In the genomic region with DNA sequence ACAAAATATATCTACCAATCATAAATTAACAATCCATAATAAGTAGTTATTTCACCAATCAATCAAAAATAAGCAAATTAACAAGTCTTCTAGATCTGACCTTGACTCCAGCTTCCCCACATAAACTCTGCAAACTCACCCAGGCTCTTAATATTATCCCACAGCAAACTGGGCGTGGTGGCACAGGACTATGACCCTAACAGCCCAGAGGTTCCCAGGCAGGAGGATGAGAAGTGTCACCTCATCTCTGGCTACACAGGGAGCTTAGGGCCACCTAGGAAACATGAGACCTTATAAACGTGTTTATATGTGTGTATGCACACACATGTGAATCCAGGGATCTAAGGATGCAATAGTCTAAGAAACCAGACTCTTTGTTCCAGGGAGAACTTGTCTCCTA, we compare ENCODE assay signal across 26 mouse cellular contexts.
"Had no signal": no experiment of that assay in that cellular context is flagged by ENCODE, and none has a peak within 500 bp of the region (broad histone marks: within the 10 kb centered on the region; RNA-seq: fewer than 3 reads in every experiment).

No protein-coding gene starts in this region.

- H3K27me3 ChIP-seq: embryonic facial prominence, embryonic 12.5 days; embryonic facial prominence, embryonic 13.5 days; embryonic facial prominence, embryonic 15.5 days; forebrain, embryonic 13.5 days had no signal

- H3K9ac ChIP-seq: embryonic facial prominence, embryonic 12.5 days; embryonic facial prominence, embryonic 13.5 days; embryonic facial prominence, embryonic 15.5 days; forebrain, embryonic 13.5 days; forebrain, postnatal 0 days had no signal

- H3K4me3 ChIP-seq: embryonic facial prominence, embryonic 10.5 days; embryonic facial prominence, embryonic 12.5 days; embryonic facial prominence, embryonic 13.5 days; embryonic facial prominence, embryonic 15.5 days; erythroblast, embryonic 14.5 days; forebrain, embryonic 10.5 days; forebrain, embryonic 13.5 days; gastrocnemius, adult 2 months; heart, adult 2 months had no signal

- ATAC-seq: forebrain, embryonic 13.5 days; forebrain, embryonic 14.5 days; forebrain, embryonic 16.5 days; forebrain, postnatal 0 days had no signal

- H3K9me3 ChIP-seq: embryonic facial prominence, embryonic 12.5 days; embryonic facial prominence, embryonic 13.5 days; embryonic facial prominence, embryonic 15.5 days; forebrain, embryonic 10.5 days; forebrain, embryonic 13.5 days had no signal

- H3K36me3 ChIP-seq: embryonic facial prominence, embryonic 10.5 days; embryonic facial prominence, embryonic 12.5 days; embryonic facial prominence, embryonic 13.5 days; embryonic facial prominence, embryonic 15.5 days; forebrain, embryonic 10.5 days had no signal

- H3K27ac ChIP-seq: embryonic facial prominence, embryonic 10.5 days; embryonic facial prominence, embryonic 12.5 days; embryonic facial prominence, embryonic 13.5 days; embryonic facial prominence, embryonic 15.5 days; forebrain, embryonic 10.5 days; forebrain, embryonic 13.5 days; gastrocnemius, adult 2 months; heart, adult 2 months had no signal

- H3K4me1 ChIP-seq: embryonic facial prominence, embryonic 10.5 days; embryonic facial prominence, embryonic 12.5 days; embryonic facial prominence, embryonic 13.5 days; embryonic facial prominence, embryonic 15.5 days; forebrain, embryonic 10.5 days; forebrain, embryonic 13.5 days had no signal

- DNase-seq: cerebellum, adult 2 months; cerebellum, adult 8-10 months; cerebellum, adult 9-10 months; cerebellum, adult 9-11 months; cerebellum, postnatal 10 days; cerebellum, postnatal 14 days; cerebellum, postnatal 25 days; cerebellum, postnatal 36 days; embryo, embryonic 11 days; forebrain, postnatal 0 days; gastrocnemius, adult 2 months; gastrocnemius, postnatal 10 days; gastrocnemius, postnatal 14 days; gastrocnemius, postnatal 25 days; gastrocnemius, postnatal 36 days; heart, adult 18-20 months; heart, adult 2 months had no signal

- H3K4me2 ChIP-seq: embryonic facial prominence, embryonic 12.5 days; embryonic facial prominence, embryonic 13.5 days; embryonic facial prominence, embryonic 15.5 days; forebrain, embryonic 13.5 days had no signal
